Mouse (Mus musculus): Measurements from ENCODE around the gene Clcc1. TPM values are rescaled to one million over a fixed set of nuclear protein-coding genes. Genes with fewer than 3 reads are reported as not detected.
"Not testable (repeated sequence)": the region's sequence is repeated elsewhere in the genome, so short reads cannot be mapped to it uniquely, and the experiment has no call there.

Gene Clcc1
- total RNA-seq (2021): 28.7 and 48.8 TPM in 2 replicates
- long read RNA-seq, transcript Clcc1-202 (12 exons, 2,043 nt): major isoform, 5 of 31 reads
- long read RNA-seq, partial matches to known transcripts: 5 of 31 reads
- long read RNA-seq, other reads (novel, unspliced or antisense): 21 of 31 reads

DNA sequence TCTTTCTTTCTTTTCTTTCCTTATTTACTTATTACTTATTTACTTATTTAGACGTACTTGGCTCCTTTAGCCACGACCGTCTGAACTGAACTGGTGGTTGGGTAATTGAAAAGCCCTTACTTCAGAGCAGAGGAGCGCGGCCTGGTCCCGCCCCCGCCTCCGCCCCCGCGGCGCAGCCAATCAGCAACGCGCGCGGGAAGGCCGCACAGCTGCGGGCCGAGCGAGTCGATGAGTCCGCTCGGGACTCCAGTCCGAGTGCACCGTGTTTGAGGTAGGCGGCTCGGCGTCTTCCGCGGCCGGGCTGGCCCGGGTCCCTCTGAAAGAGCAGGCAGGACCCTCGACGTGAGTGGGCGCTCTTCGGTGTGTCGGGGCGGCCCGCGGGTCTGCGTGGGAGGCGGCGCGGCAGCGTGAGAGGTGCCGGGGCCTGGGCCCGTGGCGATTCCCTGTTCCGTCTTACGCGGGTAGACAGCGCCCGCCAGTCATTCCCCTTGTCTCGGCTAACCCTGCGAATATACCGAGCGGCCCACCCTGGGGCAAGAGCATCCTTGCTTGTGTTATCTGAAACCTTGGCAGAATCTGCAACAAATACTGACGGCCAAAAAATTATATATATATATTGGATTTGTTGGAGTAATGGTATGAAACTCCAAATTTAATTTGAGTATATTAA lies at the start of gene Clcc1:
TSS of gene Clcc1 (plus strand) at position 204 of the 670 bp plus-strand sequence.
- DNase-seq: peak; percentile 96

- no peak for DNase-seq
These were observed 44.8 kb upstream of the Clcc1 start for GRCm38 (mm10) chr3:108608906-108609305.

GRCm38 (mm10) chr3:108634761-108635160 lies 19.0 kb upstream of the Clcc1 start:
- DNase-seq: no peak

GRCm38 (mm10) chr3:108639412-108639811 lies 14.3 kb upstream of the Clcc1 start:
- no peak for DNase-seq

GRCm38 (mm10) chr3:108640998-108641397 lies 12.7 kb upstream of the Clcc1 start:
- DNase-seq: peak; percentile 9

DNA sequence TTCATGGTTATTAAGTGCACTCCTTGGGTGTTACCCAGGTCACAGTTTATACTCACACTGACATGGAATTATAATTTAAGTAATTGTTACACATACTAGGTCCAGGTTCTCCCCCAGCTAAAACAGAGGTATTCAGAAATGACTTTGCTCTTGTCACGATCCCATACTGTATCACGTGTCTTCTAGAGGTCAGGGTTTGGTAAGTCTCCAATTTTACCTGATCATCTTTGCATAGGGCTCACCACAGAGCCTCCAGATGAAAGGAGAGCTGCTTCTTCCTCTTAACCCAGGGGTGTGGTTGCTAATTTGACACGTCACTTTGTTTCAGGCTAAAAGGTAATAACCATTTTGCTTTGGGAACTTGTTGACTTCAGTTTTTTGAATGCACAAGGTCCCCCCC lies 8.9 kb upstream of the Clcc1 start:
- no peak for DNase-seq

- no peak for DNase-seq
These were observed 7.7 kb upstream of the Clcc1 start for GRCm38 (mm10) chr3:108646036-108646435.

DNA sequence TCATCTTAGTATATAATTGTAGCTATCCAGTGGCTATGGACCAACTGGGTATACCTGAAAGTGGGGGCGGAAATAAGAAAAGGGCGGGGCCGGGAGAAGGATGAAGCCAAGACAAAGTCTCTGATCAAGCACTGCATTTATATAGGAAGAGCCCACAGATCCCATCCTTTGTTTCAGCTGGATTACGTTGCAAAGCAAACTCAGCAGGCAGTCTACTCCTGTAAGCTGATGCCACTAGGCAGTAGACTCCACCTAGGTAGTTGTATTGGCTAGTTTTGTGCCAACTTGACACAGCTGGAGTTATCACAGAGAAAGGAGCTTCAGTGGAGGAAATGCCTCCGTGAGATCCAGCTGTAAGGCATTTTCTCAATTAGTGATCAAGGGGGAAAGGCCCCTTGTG lies 6.0 kb upstream of the Clcc1 start:
- not testable (repeated sequence) for DNase-seq

GRCm38 (mm10) chr3:108652866-108653642 lies 659 bp upstream of the Clcc1 start:
- DNase-seq: no peak

DNA sequence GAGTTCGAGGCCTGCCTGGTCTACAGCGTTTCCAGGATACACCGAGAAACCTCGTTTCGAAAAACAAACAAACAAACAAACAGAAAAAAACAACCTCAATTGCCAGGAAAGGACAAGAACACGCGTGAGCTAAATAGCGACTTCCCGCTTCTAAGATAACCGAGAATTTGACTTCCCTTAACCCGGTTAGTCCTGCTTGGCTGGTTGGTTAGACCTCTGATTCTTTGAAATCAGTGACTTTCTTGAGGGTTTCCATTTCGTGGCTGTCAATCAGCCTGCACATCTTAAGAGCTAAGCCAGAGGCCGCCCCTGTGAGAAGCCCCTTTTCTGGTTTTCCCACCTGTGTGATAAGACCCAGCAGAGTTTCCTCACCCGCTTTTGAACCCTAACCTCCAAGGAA lies 853 bp downstream of the Clcc1 start:
- DNase-seq: no peak

DNA sequence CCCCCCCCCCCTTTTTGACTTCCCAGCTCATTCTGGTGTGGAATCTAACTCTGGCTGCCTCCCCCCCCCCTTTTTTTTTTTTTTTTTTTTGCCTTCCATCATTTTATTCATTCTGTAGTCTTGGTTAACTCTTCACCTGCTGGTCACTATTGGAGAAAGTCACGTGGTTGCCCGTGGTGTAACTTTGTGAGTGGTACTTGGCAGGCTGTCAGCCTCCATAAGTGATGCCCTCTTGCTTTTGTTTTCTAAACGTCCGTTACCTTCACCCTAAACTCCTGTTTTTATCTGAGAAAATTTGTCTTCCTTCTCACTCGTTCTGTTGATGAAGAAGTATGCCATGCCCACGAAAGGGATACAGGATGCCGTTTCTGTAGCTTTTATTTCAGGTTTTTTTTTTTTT lies 1.8 kb downstream of the Clcc1 start:
- DNase-seq: no peak

DNA sequence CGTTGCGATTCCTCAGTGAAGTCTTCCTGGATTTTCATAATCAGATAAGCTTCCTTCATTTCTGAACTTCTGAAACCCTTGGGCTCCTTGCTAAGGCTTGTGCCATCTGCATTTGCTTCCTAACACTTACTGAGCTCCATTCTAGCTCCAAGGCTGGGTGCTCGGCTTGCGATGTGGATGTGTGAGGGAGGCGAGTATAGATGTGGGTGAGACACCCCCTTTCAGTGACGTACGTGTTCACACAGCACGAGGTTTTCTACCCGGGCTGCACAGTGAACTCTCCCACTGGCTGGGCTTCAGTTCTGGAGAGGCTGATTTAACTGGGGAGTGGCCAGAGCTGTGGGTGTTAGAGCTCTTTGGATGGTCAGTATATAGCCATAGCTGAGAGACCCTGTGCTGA lies 4.9 kb downstream of the Clcc1 start:
- DNase-seq: no peak

GRCm38 (mm10) chr3:108660941-108661340 lies 7.2 kb downstream of the Clcc1 start:
- DNase-seq: no peak

GRCm38 (mm10) chr3:108676616-108677015 lies 22.9 kb downstream of the Clcc1 start:
- peak; percentile 22 for DNase-seq

- DNase-seq: no peak
These were observed 27.3 kb downstream of the Clcc1 start for GRCm38 (mm10) chr3:108681004-108681403.

GRCm38 (mm10) chr3:108683597-108683996 lies 29.9 kb downstream of the Clcc1 start:
- DNase-seq: not testable (repeated sequence)

- no peak for DNase-seq
These were observed 32.0 kb downstream of the Clcc1 start for GRCm38 (mm10) chr3:108685701-108686100.

- DNase-seq: no peak
These were observed 35.3 kb downstream of the Clcc1 start for GRCm38 (mm10) chr3:108689015-108689441.

GRCm38 (mm10) chr3:108689446-108689845 lies 35.7 kb downstream of the Clcc1 start:
- no peak for DNase-seq

- no peak for DNase-seq
These were observed 36.3 kb downstream of the Clcc1 start for GRCm38 (mm10) chr3:108689979-108690378.

DNA sequence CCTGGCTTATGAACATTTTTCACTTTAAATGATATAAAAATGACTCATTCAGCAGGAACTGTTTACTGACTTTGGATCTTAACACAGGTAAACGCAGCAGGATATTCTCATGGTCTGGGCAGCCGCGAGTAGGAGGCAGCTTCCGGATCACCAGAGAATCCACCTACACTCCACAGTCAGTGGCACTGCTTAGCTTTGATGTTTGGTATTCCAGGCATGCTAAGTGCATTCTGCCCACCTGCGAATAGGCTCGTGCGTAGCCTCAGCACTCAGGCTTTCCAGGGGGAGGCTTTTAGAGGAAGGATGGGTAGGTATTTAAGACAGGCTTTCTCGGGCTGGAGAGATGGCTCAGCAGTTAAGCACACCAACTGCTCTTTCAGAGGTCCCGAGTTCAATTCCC lies 40.6 kb downstream of the Clcc1 start:
- DNase-seq: no peak

DNA sequence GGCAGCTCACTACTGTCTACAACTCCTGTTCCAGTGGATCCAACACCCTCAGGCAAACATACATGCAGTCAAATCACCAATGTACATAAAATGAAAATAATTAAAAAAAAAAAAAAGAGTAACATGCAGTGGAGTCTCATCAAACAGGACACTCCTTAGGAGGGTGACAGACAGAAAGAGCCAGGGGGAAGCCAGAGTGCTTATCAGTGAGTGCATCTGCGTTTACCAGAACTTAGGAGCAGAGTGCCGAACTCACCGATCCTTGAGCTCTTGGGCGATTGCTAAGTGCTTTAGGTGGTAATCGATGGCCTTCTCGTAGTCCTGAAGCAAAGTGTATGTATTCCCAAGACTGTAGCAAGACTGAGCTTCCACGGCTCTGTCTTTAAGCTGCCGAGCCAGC lies 44.9 kb downstream of the Clcc1 start:
- DNase-seq: no peak

DNA sequence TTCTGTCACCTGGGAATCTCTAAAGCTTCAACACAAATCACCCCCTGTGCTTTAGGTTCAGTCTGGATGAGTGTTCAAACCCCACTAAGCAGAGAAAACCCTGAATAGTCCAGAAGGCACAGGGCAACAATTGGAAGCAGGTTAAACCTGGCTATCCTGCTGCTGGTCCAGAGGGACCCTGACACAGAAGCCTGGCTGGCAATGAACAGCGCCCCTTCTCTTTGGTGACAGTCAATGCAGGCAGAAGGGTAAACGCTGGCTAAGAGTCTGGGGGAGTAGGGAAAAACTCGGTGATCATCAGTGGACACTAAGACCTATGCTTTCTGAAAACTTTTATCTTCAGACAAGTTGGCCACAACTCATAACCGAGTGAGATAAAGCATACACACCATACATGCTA lies 46.1 kb downstream of the Clcc1 start:
- no peak for DNase-seq

DNA sequence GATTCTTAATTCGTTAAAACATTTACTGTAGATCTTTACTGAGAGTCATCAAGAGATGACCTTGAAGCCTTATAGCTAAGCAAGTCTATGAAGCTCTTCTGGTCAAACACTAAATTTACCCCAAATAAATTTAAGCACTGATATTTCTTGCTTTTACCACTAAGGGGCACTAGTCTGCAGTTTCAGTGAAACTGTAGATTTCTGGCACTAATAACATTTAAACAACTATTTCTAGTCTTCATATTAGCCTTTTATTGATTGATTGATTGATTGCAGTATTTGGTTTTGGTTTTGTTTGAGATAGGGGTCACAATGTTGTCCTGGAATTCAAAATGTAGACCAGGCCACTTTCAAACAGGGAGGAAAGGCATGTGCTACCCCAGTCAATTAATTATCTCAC lies 47.5 kb downstream of the Clcc1 start:
- DNase-seq: no peak

All from adrenal gland, postnatal 25 days (tissue).